Mouse (Mus musculus) T-helper 17 cell (primary cell): ENCODE data around the gene Slc5a5.

Experiments used
- in situ Hi-C, 2 experiments: fragments of 300-600 bp; cut with MboI, MseI; formaldehyde crosslinking; loops; 1 replicate in 1 of 2; 2 replicates in 1 of 2; pipeline ENCODE4 v1.15.1; 2025; ENCODE audit warnings: high pct_unique_total_duplicates in 2 of 2

Gene Slc5a5

GRCm38 (mm10) chr8:70857516-70857915 lies 35.0 kb downstream of the Slc5a5 start:
- in situ Hi-C loops, result no loop called here

- in situ Hi-C loops, result no loop called here
Observed at GRCm38 (mm10) chr8:70856541-70857197, 35.9 kb downstream of the Slc5a5 start.

- in situ Hi-C loops, result no loop called here
Observed at GRCm38 (mm10) chr8:70856028-70856427, 36.5 kb downstream of the Slc5a5 start.

- in situ Hi-C loops, result no loop called here
Observed at GRCm38 (mm10) chr8:70853863-70854262, 38.7 kb downstream of the Slc5a5 start.

- in situ Hi-C loops, result no loop called here
Observed at GRCm38 (mm10) chr8:70852595-70853231, 39.8 kb downstream of the Slc5a5 start.

GRCm38 (mm10) chr8:70851837-70852236 lies 40.7 kb downstream of the Slc5a5 start:
- in situ Hi-C loops, result no loop called here

GRCm38 (mm10) chr8:70850947-70851346 lies 41.6 kb downstream of the Slc5a5 start:
- in situ Hi-C loops, result no loop called here

GRCm38 (mm10) chr8:70850132-70850845 lies 42.3 kb downstream of the Slc5a5 start:
- in situ Hi-C loops, result no loop called here

GRCm38 (mm10) chr8:70849333-70849990 lies 43.1 kb downstream of the Slc5a5 start:
- in situ Hi-C loops, result no loop called here

- in situ Hi-C loops, result no loop called here
Observed at GRCm38 (mm10) chr8:70846371-70847154, 46.0 kb downstream of the Slc5a5 start.

- in situ Hi-C loops, result no loop called here
Observed at GRCm38 (mm10) chr8:70845108-70845507, 47.4 kb downstream of the Slc5a5 start.

GRCm38 (mm10) chr8:70844523-70844922 lies 48.0 kb downstream of the Slc5a5 start:
- in situ Hi-C loops, result loop anchor here (5.0 kb wide), 2 partner anchors 77 to 127 kb away; partner anchors contain the start of gene Gm3336 (in 1 of the 2)

GRCm38 (mm10) chr8:70843941-70844340 lies 48.6 kb downstream of the Slc5a5 start:
- in situ Hi-C loops, result loop anchor here (5.0 kb wide), 2 partner anchors 77 to 127 kb away; partner anchors contain the start of gene Gm3336 (in 1 of the 2)

GRCm38 (mm10) chr8:70843214-70843773 lies 49.3 kb downstream of the Slc5a5 start:
- in situ Hi-C loops, result loop anchor here (5.0 kb wide), 2 partner anchors 76 to 126 kb away; partner anchors contain the start of gene Gm3336 (in 1 of the 2)

GRCm38 (mm10) chr8:70842484-70842883 lies 50.1 kb downstream of the Slc5a5 start:
- in situ Hi-C loops, result loop anchor here (5.0 kb wide), 2 partner anchors 75 to 125 kb away; partner anchors contain the start of gene Gm3336 (in 1 of the 2)

- in situ Hi-C loops, result loop anchor here (5.0 kb wide), 2 partner anchors 74 to 124 kb away; partner anchors contain the start of gene Gm3336 (in 1 of the 2)
Observed at GRCm38 (mm10) chr8:70841147-70842072, 51.1 kb downstream of the Slc5a5 start.

- in situ Hi-C loops, result loop anchor here (5.0 kb wide), 2 partner anchors 73 to 123 kb away; partner anchors contain the start of gene Gm3336 (in 1 of the 2)
Observed at GRCm38 (mm10) chr8:70840590-70840989, 52.0 kb downstream of the Slc5a5 start.

GRCm38 (mm10) chr8:70839408-70840351 lies 52.9 kb downstream of the Slc5a5 start, which contains the start of gene Arrdc2:
Gene Arrdc2, minus strand, starts transcription at chr8:70839720.
- in situ Hi-C loops, result loop anchor here (5.0 kb wide), 2 partner anchors 72 to 122 kb away; partner anchors contain the start of gene Gm3336 (in 1 of the 2)
